Mouse (Mus musculus): Measurements from ENCODE around the gene Cnih2.

GRCm38 (mm10) chr19:5131237-5131636 lies 32.9 kb upstream of the Cnih2 start:
- TF ChIP-seq CTCF (IDR thresholded peaks at IDR 0.05; ENCODE audit: control insufficient read depth, insufficient read depth, insufficient read length) (no peak), USF1 (IDR thresholded peaks at IDR 0.05; ENCODE audit: low read depth) (no peak), CEBPB (IDR thresholded peaks at IDR 0.05; ENCODE audit: low read depth) (no peak)
